9 mouse cellular contexts compared by ENCODE assay signal in the genomic region with DNA sequence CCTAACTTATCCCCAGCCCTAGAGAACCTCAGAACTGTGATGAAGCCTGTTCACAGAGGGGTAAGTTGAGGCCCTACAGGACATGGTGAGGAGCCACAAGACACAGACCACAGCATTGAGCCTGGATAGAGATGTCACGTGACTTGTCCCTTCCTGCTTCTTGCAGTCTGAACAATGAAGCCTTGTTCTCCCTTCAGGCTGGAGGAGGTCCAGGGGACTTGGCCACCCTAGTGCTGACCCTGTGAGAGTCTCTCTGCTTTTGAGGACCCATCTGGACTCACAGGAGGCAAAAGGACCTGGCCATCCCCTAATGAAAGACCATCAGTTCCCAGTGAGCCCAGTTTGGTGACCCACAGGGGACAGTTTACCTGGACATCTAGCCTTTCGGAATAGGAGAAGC. TPM values are rescaled to one million over a fixed set of nuclear protein-coding genes. Genes with fewer than 3 reads are reported as not detected.
DNase-seq lines count a peak whose midpoint lies in the region; ATAC-seq and TF ChIP-seq lines count a peak whose summit lies in the region.
"Had no signal": no experiment of that assay in that cellular context is flagged by ENCODE, and none has a peak within 500 bp of the region (broad histone marks: within the 10 kb centered on the region; RNA-seq: fewer than 3 reads in every experiment).

No protein-coding gene starts in this region.

- no peaks in the 10 kb centered on the region for H3K27me3 ChIP-seq in liver, embryonic 15.5 days
- no peaks in the 10 kb centered on the region for H3K27me3 ChIP-seq in midbrain, embryonic 15.5 days (replicated peaks)
- H3K27me3 ChIP-seq: neural tube, embryonic 15.5 days had no signal

- TF ChIP-seq POLR2A in brain, embryonic 14.5 days (IDR thresholded peaks at IDR 0.05; ENCODE audit: borderline replicate concordance, extremely low read depth, insufficient read depth, insufficient read length, poor library complexity, severe bottlenecking): no peak

- peak; percentile 8 for DNase-seq in embryo, embryonic 10.5 days (ENCODE audit: low spot score)
- DNase-seq in embryo, embryonic 10 days (ENCODE audit: low spot score): no peak
- peak in 1 of 2 experiments; percentile 42 for DNase-seq in left cerebral cortex, adult 2 months (ENCODE audit: extremely low spot score in 1 of 2, low spot score in 2 of 2)
- DNase-seq in left cerebral cortex, postnatal 36 days (ENCODE audit: low spot score in 2 of 2): no peak
- DNase-seq in brain, embryonic 14.5 days (ENCODE audit: low read depth): peak; percentile 24

- intact Hi-C loops in left cerebral cortex, adult 2 months (cut with DNase I): no loop called here
- intact Hi-C loops in left cerebral cortex, postnatal 36 days (cut with DNase I): no loop called here

- peak overlapping the region; percentile 15; the same call in 1 of the 2 replicates for H3K9ac ChIP-seq in liver, embryonic 15.5 days
- no peak overlapping the region for H3K9ac ChIP-seq in midbrain, embryonic 15.5 days
- H3K9ac ChIP-seq: neural tube, embryonic 15.5 days had no signal

- H3K4me1 ChIP-seq in liver, embryonic 15.5 days (replicated peaks): peaks cover 22% of the 10 kb centered on the region
- H3K4me1 ChIP-seq in midbrain, embryonic 15.5 days: no peaks in the 10 kb centered on the region

- 40% methylated on average over 2 of the region's 2 CpGs for WGBS in liver, embryonic 15.5 days (ENCODE audit: insufficient replicate concordance)
- 72% methylated on average over 2 of the region's 2 CpGs for WGBS in midbrain, embryonic 15.5 days

- no peak overlapping the region for H3K4me3 ChIP-seq in left cerebral cortex, adult 2 months
- peak overlapping the region; percentile 44 for H3K4me3 ChIP-seq in liver, embryonic 15.5 days (replicated peaks)
- H3K4me3 ChIP-seq in midbrain, embryonic 15.5 days: no peak overlapping the region
- H3K4me3 ChIP-seq: neural tube, embryonic 15.5 days had no signal

- no peak for ATAC-seq in liver, embryonic 15.5 days (ENCODE audit: insufficient read depth)
- ATAC-seq in CD4-positive, CD25-positive, alpha-beta regulatory T cell, adult 4 months: no peak
- ATAC-seq in midbrain, embryonic 15.5 days (replicated peaks): no peak

- no peak for TF ChIP-seq CTCF in left cerebral cortex, adult 2 months (IDR thresholded peaks at IDR 0.05)
- no peak for TF ChIP-seq CTCF in brain, embryonic 14.5 days (IDR thresholded peaks at IDR 0.05; ENCODE audit: borderline replicate concordance, extremely low read depth, insufficient read depth, insufficient read length)

- no peaks in the 10 kb centered on the region for H3K9me3 ChIP-seq in liver, embryonic 15.5 days (replicated peaks)
- H3K9me3 ChIP-seq in midbrain, embryonic 15.5 days: no peaks in the 10 kb centered on the region
- H3K9me3 ChIP-seq: neural tube, embryonic 15.5 days had no signal

- H3K27ac ChIP-seq in left cerebral cortex, adult 2 months: peak overlapping the region; percentile 81
- H3K27ac ChIP-seq in liver, embryonic 15.5 days (replicated peaks): peak overlapping the region; percentile 78
- no peak overlapping the region for H3K27ac ChIP-seq in midbrain, embryonic 15.5 days
- H3K27ac ChIP-seq: neural tube, embryonic 15.5 days had no signal

- peak overlapping the region; percentile 21 for H3K4me2 ChIP-seq in liver, embryonic 15.5 days
- no peak overlapping the region for H3K4me2 ChIP-seq in midbrain, embryonic 15.5 days
- H3K4me2 ChIP-seq: neural tube, embryonic 15.5 days had no signal

- H3K36me3 ChIP-seq in liver, embryonic 15.5 days (replicated peaks): no peaks in the 10 kb centered on the region
- H3K36me3 ChIP-seq in midbrain, embryonic 15.5 days (replicated peaks): no peaks in the 10 kb centered on the region
- H3K36me3 ChIP-seq: neural tube, embryonic 15.5 days had no signal

RNA-seq across cellular contexts. Expression of a gene that starts 0.4 kb away (rescaled TPM):
- 10 to 100 TPM; 13.3 to 17.8 TPM for total RNA-seq in left cerebral cortex, adult 2 months (2021)
- total RNA-seq in left cerebral cortex, postnatal 36 days (2021): 10 to 100 TPM; 10.6 to 19.5 TPM
- polyA plus RNA-seq in brain, embryonic 14.5 days (2012; rRNA removed): 0.10 and 0.30 TPM in 2 replicates
- 183 and 228 TPM in 2 replicates for polyA plus RNA-seq in liver, embryonic 15.5 days (2015; fragmentation: Nextera tagmentation; extraction: Ambion mirVana)
- not detected for polyA plus RNA-seq in CD4-positive, CD25-positive, alpha-beta regulatory T cell, adult 4 months (2017; shearing (Covaris generic))
- polyA plus RNA-seq in midbrain, embryonic 15.5 days (2015; fragmentation: Nextera tagmentation; extraction: Ambion mirVana): 0.62 and 0.96 TPM in 2 replicates

RNA-seq across cellular contexts. Expression of a gene that starts 6.8 kb away (rescaled TPM):
- not detected for total RNA-seq in left cerebral cortex, adult 2 months (2021)
- under 1 TPM in 1 of 2 experiments, not detected in 1; 0.12 TPM for total RNA-seq in left cerebral cortex, postnatal 36 days (2021)
- not detected in 2 replicates for polyA plus RNA-seq in brain, embryonic 14.5 days (2012; rRNA removed)
- polyA plus RNA-seq in liver, embryonic 15.5 days (2015; fragmentation: Nextera tagmentation; extraction: Ambion mirVana): 0.03 TPM in 1 of 2 replicates, not detected in the other
- polyA plus RNA-seq in CD4-positive, CD25-positive, alpha-beta regulatory T cell, adult 4 months (2017; shearing (Covaris generic)): not detected
- polyA plus RNA-seq in midbrain, embryonic 15.5 days (2015; fragmentation: Nextera tagmentation; extraction: Ambion mirVana): 0.14 TPM in 1 of 2 replicates, not detected in the other

RNA-seq across cellular contexts. Expression of a gene that starts 48.5 kb away (rescaled TPM):
- total RNA-seq in left cerebral cortex, adult 2 months (2021): 10 to 100 TPM; 35.1 to 46.5 TPM
- 10 to 100 TPM; 37.1 to 41.7 TPM for total RNA-seq in left cerebral cortex, postnatal 36 days (2021)
- 32.1 and 34.1 TPM in 2 replicates for polyA plus RNA-seq in brain, embryonic 14.5 days (2012; rRNA removed)
- 16.2 and 16.5 TPM in 2 replicates for polyA plus RNA-seq in liver, embryonic 15.5 days (2015; fragmentation: Nextera tagmentation; extraction: Ambion mirVana)
- 10 to 100 TPM; 49.6 to 62.7 TPM for polyA plus RNA-seq in CD4-positive, CD25-positive, alpha-beta regulatory T cell, adult 4 months (2017; shearing (Covaris generic))
- 35.4 and 38.1 TPM in 2 replicates for polyA plus RNA-seq in midbrain, embryonic 15.5 days (2015; fragmentation: Nextera tagmentation; extraction: Ambion mirVana)

Comparison
In these comparisons a context has a peak if more than half of its experiments do, and no peak if none do; other contexts are left out.
1. DNase-seq: peak in embryo, embryonic 10.5 days (single experiment) and brain, embryonic 14.5 days (single experiment); none in embryo, embryonic 10 days (single experiment) and left cerebral cortex, postnatal 36 days (0 of 2).
2. RNA of a gene that starts 0.4 kb away (polyA plus RNA-seq): 183 to 228 TPM in liver, embryonic 15.5 days; 0.62 to 0.96 TPM in midbrain, embryonic 15.5 days, 0.10 to 0.30 TPM in brain, embryonic 14.5 days and not detected in CD4-positive, CD25-positive, alpha-beta regulatory T cell, adult 4 months; every median in the first group is over 10 times any median in the second.